Mouse (Mus musculus): ENCODE measurements around the gene Actr5. TPM values are rescaled to one million over a fixed set of nuclear protein-coding genes. Genes with fewer than 3 reads are reported as not detected.
A peak's percentile ranks its signal among the peaks of the same experiment; 100 is the strongest.

The Actr5 gene
- polyA plus RNA-seq, 1 experiment from 2014 or later: 15.8 TPM

DNA sequence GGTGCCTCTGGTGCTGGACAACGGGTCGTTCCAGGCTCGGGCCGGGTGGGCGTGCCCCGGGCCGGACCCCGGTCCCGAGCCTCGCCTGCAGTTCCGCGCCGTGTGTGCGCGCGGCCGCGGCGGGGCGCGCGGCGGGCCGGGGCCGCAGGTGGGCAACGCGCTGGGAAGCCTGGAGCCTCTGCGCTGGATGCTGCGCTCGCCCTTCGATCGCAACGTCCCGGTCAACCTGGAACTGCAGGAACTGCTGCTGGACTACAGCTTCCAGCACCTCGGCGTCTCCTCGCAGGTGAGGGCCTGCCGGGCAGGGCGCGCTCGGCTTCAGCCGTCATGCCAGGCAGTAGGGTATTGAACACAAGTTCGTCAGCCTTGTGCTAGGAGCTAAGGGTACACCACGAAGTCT lies 543 bp downstream of the Actr5 start:
- Histone ChIP-seq H3K27me3 (replicated peaks; ENCODE audit: control insufficient read depth, insufficient read depth, low read length) (peaks cover 7% of the 10 kb centered on the region; the same call in 1 of the 2 replicates), H3K9ac (ENCODE audit: low read depth, low read length) (peak overlapping the region; percentile 86), H3K4me1 (replicated peaks; ENCODE audit: control insufficient read depth, insufficient read depth, low read length) (peaks cover 12% of the 10 kb centered on the region), H3K4me2 (peak overlapping the region; percentile 83), H3K27ac (ENCODE audit: low read depth, low read length) (peak overlapping the region; percentile 60), H3K9me3 (ENCODE audit: control insufficient read depth, low read length) (no peaks in the 10 kb centered on the region), H3K36me3 (ENCODE audit: control insufficient read depth, insufficient read depth, low read length) (peaks cover 9% of the 10 kb centered on the region; the same call in 1 of the 2 replicates), H3K4me3 (ENCODE audit: low read depth, low read length) (peak overlapping the region; percentile 92)
- ATAC-seq (replicated peaks; ENCODE audit: low FRiP score) (peak; percentile 60), DNase-seq (ENCODE audit: low spot score) (no peak)
- WGBS: under 1% methylated on average over 44 of the region's 44 CpGs

DNA sequence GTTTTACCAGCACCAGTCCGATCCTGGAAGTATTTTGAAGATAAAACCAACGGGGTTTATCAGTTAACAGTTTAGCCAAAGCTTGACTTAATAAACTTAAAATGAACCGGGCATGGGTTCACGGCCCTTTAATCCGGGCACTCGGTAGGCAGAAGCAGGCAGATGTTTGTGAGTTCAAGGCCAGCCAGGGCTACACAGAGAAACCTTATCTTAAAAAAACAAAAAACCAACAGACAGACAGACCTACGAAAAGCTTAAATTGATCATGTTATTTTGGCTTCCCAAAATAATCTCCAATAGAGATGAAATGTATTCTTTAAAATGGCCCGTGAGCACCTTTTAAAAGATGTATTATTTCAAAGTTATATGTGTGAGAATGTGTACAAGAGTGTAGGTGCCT lies 1.0 kb downstream of the Actr5 start:
- WGBS: 21% methylated on average over 8 of the region's 8 CpGs
- Histone ChIP-seq H3K27ac (ENCODE audit: low read depth, low read length) (no peak overlapping the region; the same call in 1 of the 2 replicates), H3K4me2 (peak overlapping the region; percentile 83), H3K4me3 (ENCODE audit: low read depth, low read length) (peak overlapping the region; percentile 92), H3K9me3 (ENCODE audit: control insufficient read depth, low read length) (no peaks in the 10 kb centered on the region), H3K36me3 (ENCODE audit: control insufficient read depth, insufficient read depth, low read length) (peaks cover 9% of the 10 kb centered on the region; the same call in 1 of the 2 replicates), H3K27me3 (replicated peaks; ENCODE audit: control insufficient read depth, insufficient read depth, low read length) (peaks cover 7% of the 10 kb centered on the region; the same call in 1 of the 2 replicates), H3K9ac (ENCODE audit: low read depth, low read length) (peak overlapping the region; percentile 86), H3K4me1 (replicated peaks; ENCODE audit: control insufficient read depth, insufficient read depth, low read length) (peaks cover 12% of the 10 kb centered on the region)
- ATAC-seq (replicated peaks; ENCODE audit: low FRiP score) (no peak), DNase-seq (ENCODE audit: low spot score) (no peak)

DNA sequence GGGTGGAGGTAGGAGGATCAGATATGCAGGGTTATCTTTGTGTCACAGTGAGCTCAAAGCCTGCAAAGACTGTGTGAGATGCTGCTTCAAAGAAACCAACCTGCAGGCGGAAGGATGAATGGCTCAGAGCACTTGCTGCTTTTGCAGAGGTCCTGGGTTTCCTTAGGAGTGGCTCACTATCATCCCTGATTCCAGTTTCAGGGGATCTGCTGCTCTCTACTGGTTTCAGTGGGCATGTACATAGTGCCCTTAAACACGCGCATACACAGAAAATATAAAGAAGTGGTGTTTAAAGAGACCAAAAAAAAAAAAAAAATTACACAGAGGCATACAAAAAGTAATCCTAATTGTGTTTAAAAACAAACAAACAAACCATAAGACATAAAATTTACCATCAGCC lies 4.2 kb downstream of the Actr5 start:
- 75% methylated on average over 3 of the region's 3 CpGs for WGBS
- DNase-seq (ENCODE audit: low spot score) (no peak), ATAC-seq (replicated peaks; ENCODE audit: low FRiP score) (no peak)
- Histone ChIP-seq H3K4me3 (ENCODE audit: low read depth, low read length) (no peak overlapping the region), H3K27ac (ENCODE audit: low read depth, low read length) (no peak overlapping the region), H3K9ac (ENCODE audit: low read depth, low read length) (no peak overlapping the region), H3K4me1 (replicated peaks; ENCODE audit: control insufficient read depth, insufficient read depth, low read length) (peaks cover 12% of the 10 kb centered on the region), H3K4me2 (no peak overlapping the region), H3K36me3 (ENCODE audit: control insufficient read depth, insufficient read depth, low read length) (peaks cover 31% of the 10 kb centered on the region), H3K9me3 (ENCODE audit: control insufficient read depth, low read length) (no peaks in the 10 kb centered on the region), H3K27me3 (replicated peaks; ENCODE audit: control insufficient read depth, insufficient read depth, low read length) (no peaks in the 10 kb centered on the region)

DNA sequence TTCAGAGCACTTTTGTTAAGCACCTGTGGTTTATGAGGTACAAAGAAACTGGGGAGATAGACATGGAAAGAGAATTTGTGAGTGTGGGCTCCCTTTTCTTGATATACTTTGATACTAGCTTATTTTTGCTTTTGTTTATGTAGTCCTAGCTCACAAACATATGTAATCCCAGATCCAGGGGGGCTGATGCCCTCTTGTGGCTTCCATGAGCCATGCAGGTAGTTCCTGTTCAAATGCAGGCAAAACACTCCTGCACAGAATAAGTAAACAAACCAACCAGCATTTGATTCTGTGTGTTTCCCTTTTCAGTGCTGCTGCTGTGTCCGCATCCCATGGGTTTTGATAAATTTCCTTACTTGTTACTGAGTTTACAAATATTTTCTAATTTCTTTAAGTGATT lies 4.7 kb downstream of the Actr5 start:
- Histone ChIP-seq H3K36me3 (ENCODE audit: control insufficient read depth, insufficient read depth, low read length) (peaks cover 33% of the 10 kb centered on the region), H3K4me3 (ENCODE audit: low read depth, low read length) (no peak overlapping the region), H3K4me2 (no peak overlapping the region), H3K9me3 (ENCODE audit: control insufficient read depth, low read length) (no peaks in the 10 kb centered on the region), H3K27ac (ENCODE audit: low read depth, low read length) (no peak overlapping the region), H3K27me3 (replicated peaks; ENCODE audit: control insufficient read depth, insufficient read depth, low read length) (no peaks in the 10 kb centered on the region), H3K4me1 (replicated peaks; ENCODE audit: control insufficient read depth, insufficient read depth, low read length) (peaks cover 12% of the 10 kb centered on the region), H3K9ac (ENCODE audit: low read depth, low read length) (no peak overlapping the region)
- no peak for DNase-seq (ENCODE audit: low spot score)
- WGBS: 75% methylated on average over 1 of the region's 1 CpGs
- ATAC-seq (replicated peaks; ENCODE audit: low FRiP score): no peak

DNA sequence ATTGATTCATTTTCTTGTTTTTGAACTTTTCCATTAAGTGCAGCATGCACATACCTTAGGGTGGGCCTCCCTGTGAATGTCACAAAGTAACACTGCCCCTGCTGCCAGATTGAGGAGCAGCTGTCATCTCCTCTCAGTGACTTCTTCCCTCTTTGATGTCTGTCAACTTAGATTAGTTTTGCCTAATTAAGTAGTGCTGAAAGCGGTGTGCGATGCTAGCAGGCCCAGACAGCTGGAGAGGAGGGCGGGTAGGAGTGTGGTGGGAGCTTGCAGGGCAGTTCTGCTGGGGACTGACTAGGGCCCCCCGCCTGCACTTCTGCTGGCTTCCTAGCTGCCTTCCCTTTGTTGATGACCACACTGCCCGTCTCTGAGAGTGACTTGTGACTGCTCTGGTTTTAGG lies 7.2 kb downstream of the Actr5 start:
- no peaks in the 10 kb centered on the region for H3K9me3 ChIP-seq (ENCODE audit: control insufficient read depth, low read length)
- no peak for DNase-seq (ENCODE audit: low spot score)
- ATAC-seq (replicated peaks; ENCODE audit: low FRiP score): no peak
- WGBS: 89% methylated on average over 5 of the region's 5 CpGs
- H3K4me1 ChIP-seq (replicated peaks; ENCODE audit: control insufficient read depth, insufficient read depth, low read length): no peaks in the 10 kb centered on the region
- peaks cover 53% of the 10 kb centered on the region for H3K36me3 ChIP-seq (ENCODE audit: control insufficient read depth, insufficient read depth, low read length)
- H3K9ac ChIP-seq (ENCODE audit: low read depth, low read length): no peak overlapping the region
- H3K4me2 ChIP-seq: no peak overlapping the region
- H3K4me3 ChIP-seq (ENCODE audit: low read depth, low read length): no peak overlapping the region
- H3K27ac ChIP-seq (ENCODE audit: low read depth, low read length): no peak overlapping the region
- H3K27me3 ChIP-seq (replicated peaks; ENCODE audit: control insufficient read depth, insufficient read depth, low read length): no peaks in the 10 kb centered on the region

DNA sequence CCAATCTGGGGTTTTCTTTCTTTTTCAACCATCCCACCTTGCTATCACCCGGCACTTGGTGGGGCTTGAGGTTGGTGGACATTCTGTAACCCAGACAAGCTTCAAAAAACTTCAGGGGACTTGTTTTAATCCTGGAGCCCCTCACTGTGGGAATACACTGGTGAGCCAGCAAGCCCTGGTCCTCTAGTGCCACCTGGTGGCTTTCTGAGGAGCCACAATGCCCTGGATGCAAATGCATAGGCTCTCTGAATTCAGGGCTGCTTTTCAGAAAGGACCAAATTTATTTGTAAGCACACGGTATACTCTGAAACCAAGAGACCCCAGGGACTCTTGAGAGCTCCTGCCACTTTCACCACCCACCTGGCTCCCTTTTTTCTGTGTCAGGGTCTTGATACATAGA lies 17.2 kb downstream of the Actr5 start:
- Histone ChIP-seq H3K4me1 (replicated peaks; ENCODE audit: control insufficient read depth, insufficient read depth, low read length) (no peaks in the 10 kb centered on the region), H3K27ac (ENCODE audit: low read depth, low read length) (no peak overlapping the region), H3K4me2 (no peak overlapping the region), H3K36me3 (ENCODE audit: control insufficient read depth, insufficient read depth, low read length) (peaks cover 25% of the 10 kb centered on the region), H3K9ac (ENCODE audit: low read depth, low read length) (no peak overlapping the region), H3K27me3 (replicated peaks; ENCODE audit: control insufficient read depth, insufficient read depth, low read length) (no peaks in the 10 kb centered on the region), H3K9me3 (ENCODE audit: control insufficient read depth, low read length) (no peaks in the 10 kb centered on the region), H3K4me3 (ENCODE audit: low read depth, low read length) (no peak overlapping the region)
- ATAC-seq (replicated peaks; ENCODE audit: low FRiP score): no peak
- WGBS: 18% methylated on average over 2 of the region's 2 CpGs
- no peak for DNase-seq (ENCODE audit: low spot score)

DNA sequence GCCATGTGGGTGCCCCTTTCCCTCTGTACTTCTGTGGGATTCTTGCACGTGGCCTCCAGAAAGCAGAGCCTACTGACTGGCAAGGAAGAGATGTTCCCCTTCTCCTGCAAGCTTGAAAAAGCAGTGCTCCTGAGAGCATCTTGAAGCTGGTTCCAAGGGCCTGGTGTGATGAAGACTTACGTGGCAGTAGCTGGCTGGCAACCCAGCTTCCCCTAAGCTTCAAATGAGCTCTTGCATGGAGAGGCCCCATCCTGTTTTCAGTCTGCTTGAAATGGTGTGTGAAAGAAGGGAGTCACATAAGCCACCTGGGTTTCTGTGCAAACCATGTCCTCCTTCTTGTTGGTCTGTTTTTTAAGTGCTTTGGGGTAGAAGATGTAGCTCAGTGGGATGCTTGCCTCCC lies 17.9 kb downstream of the Actr5 start:
- no peaks in the 10 kb centered on the region for H3K4me1 ChIP-seq (replicated peaks; ENCODE audit: control insufficient read depth, insufficient read depth, low read length)
- no peaks in the 10 kb centered on the region for H3K27me3 ChIP-seq (replicated peaks; ENCODE audit: control insufficient read depth, insufficient read depth, low read length)
- DNase-seq (ENCODE audit: low spot score) (no peak), ATAC-seq (replicated peaks; ENCODE audit: low FRiP score) (no peak)
- H3K4me2 ChIP-seq: no peak overlapping the region
- H3K4me3 ChIP-seq (ENCODE audit: low read depth, low read length): no peak overlapping the region
- 87% methylated on average over 2 of the region's 2 CpGs for WGBS
- H3K36me3 ChIP-seq (ENCODE audit: control insufficient read depth, insufficient read depth, low read length): peaks cover 19% of the 10 kb centered on the region; the same call in 1 of the 2 replicates
- H3K9me3 ChIP-seq (ENCODE audit: control insufficient read depth, low read length): no peaks in the 10 kb centered on the region
- H3K27ac ChIP-seq (ENCODE audit: low read depth, low read length): no peak overlapping the region
- H3K9ac ChIP-seq (ENCODE audit: low read depth, low read length): no peak overlapping the region

DNA sequence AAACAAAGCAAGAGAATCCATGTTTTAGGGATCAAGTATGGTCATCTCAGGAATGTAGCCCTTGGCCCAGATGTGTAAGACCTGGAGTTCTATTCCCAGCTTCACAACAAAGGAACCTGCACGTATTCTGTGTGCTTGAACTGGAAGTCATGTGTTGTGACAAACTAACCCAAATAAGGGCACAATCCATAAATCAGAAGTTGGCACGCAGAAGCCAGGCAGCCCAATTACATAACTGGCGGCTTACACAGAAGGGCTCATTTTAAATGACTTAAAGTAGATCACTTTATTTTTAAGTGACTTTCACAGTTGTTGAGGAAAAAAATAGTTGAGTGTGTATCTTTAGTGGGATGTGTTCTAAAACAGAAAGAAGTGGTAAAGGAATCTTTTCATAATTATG lies 19.1 kb downstream of the Actr5 start:
- Histone ChIP-seq H3K36me3 (ENCODE audit: control insufficient read depth, insufficient read depth, low read length) (peaks cover 11% of the 10 kb centered on the region; the same call in 1 of the 2 replicates), H3K4me3 (ENCODE audit: low read depth, low read length) (no peak overlapping the region), H3K4me1 (replicated peaks; ENCODE audit: control insufficient read depth, insufficient read depth, low read length) (no peaks in the 10 kb centered on the region), H3K9ac (ENCODE audit: low read depth, low read length) (no peak overlapping the region), H3K27me3 (replicated peaks; ENCODE audit: control insufficient read depth, insufficient read depth, low read length) (no peaks in the 10 kb centered on the region), H3K4me2 (no peak overlapping the region), H3K27ac (ENCODE audit: low read depth, low read length) (no peak overlapping the region), H3K9me3 (ENCODE audit: control insufficient read depth, low read length) (no peaks in the 10 kb centered on the region)
- ATAC-seq (replicated peaks; ENCODE audit: low FRiP score): no peak
- 78% methylated on average over 3 of the region's 3 CpGs for WGBS
- DNase-seq (ENCODE audit: low spot score): no peak

DNA sequence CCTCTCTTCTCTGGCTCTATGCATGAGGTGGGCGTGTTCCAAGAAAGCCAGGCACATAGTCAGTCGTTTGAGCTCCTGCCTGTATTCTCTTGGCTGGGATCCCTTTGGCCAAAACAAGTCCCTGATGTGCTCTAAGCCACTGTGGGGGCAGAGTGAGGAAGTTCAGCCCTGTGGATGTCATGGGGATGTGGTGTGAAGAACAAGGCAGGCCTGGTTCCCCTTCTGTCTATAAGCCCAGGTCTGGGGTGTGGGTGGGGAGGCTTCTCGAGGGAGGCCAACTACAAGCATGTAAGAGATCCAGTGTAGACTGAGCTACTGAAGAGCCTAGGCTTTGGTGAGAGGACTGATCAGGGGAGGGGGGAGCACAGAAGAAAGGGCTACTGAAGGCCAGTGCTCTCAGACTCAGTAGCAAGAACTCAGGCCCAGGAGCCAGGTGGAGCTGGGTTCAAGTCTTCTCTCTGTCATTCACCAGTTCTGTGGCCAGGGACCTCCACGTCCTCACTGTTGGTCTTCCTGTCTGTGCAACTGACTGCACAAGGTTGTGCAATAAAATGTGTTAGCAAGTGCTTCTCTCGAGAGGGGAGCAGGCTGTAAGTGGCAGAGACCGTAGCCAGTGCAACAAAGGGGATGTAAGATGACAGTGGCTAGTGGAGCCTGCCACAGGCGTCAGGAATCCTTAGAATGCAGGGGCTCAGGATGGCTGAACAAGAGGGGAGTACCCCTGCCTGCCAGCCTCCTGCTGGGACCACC lies 26.6 kb downstream of the Actr5 start:
- H3K4me1 ChIP-seq (replicated peaks; ENCODE audit: control insufficient read depth, insufficient read depth, low read length): no peaks in the 10 kb centered on the region
- H3K4me3 ChIP-seq (ENCODE audit: low read depth, low read length): no peak overlapping the region
- no peaks in the 10 kb centered on the region for H3K27me3 ChIP-seq (replicated peaks; ENCODE audit: control insufficient read depth, insufficient read depth, low read length)
- H3K27ac ChIP-seq (ENCODE audit: low read depth, low read length): no peak overlapping the region
- 52% methylated on average over 7 of the region's 7 CpGs for WGBS
- H3K4me2 ChIP-seq: no peak overlapping the region
- ATAC-seq (replicated peaks; ENCODE audit: low FRiP score): no peak
- no peaks in the 10 kb centered on the region for H3K36me3 ChIP-seq (ENCODE audit: control insufficient read depth, insufficient read depth, low read length)
- H3K9me3 ChIP-seq (ENCODE audit: control insufficient read depth, low read length): no peaks in the 10 kb centered on the region
- DNase-seq (ENCODE audit: low spot score): no peak
- no peak overlapping the region for H3K9ac ChIP-seq (ENCODE audit: low read depth, low read length)
